Mouse (Mus musculus) 3T3-L1 (cell line): Measurements from ENCODE around the gene Hist1h3a.
"Not testable (repeated sequence)": the region's sequence is repeated elsewhere in the genome, so short reads cannot be mapped to it uniquely, and the experiment has no call there.

Source experiments
- DNase-seq: peaks from one replicate; pipeline ENCODE4 v3.0.0-alpha.2; 2015; ENCODE audit warnings: low read depth, low spot score

Gene Hist1h3a

DNA sequence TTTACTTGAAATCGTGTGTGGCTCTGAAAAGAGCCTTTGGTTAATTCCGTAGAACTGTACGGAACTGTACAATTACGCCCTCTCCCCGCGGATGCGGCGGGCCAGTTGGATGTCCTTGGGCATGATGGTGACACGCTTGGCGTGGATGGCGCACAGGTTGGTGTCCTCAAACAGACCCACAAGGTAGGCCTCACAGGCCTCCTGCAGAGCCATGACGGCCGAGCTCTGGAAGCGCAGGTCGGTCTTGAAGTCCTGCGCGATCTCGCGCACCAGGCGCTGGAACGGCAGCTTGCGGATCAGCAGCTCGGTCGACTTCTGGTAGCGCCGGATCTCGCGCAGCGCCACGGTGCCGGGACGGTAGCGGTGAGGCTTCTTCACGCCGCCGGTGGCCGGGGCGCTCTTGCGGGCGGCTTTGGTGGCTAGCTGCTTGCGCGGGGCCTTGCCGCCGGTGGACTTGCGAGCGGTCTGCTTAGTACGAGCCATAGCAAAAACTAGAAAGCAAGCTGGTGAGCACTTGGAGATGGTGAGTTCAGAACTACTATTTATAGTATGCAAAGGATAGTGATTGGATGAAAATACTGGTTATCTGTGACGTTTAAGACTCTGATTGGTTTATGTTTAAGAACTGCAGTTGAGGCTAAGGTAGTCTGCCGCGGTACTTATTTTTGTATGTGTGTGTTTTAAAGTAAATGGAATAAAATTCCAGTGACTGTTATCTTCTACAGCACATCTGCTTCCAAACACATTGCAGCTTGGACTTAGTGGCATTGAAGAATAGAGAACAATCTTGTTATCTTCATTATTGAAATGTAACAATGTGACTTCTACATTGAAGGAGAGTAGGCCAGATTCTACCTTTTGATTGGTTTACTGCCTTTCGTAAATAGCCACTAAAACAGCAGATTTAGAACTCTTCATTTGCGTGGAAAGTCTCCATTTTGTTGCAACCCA is at the start of gene Hist1h3a:
Hist1h3a (minus strand) TSS at position 516 of the 951 bp plus-strand sequence.
- peak; percentile 85 for DNase-seq

GRCm38 (mm10) chr13:23806422-23807052 is 44.4 kb upstream of the Hist1h3a start, which contains the start of gene Slc17a2:
Gene Slc17a2, plus strand, starts transcription at chr13:23806993.
- no peak for DNase-seq

GRCm38 (mm10) chr13:23804532-23804931 is 42.3 kb upstream of the Hist1h3a start:
- DNase-seq, result no peak

GRCm38 (mm10) chr13:23799405-23799804 is 37.2 kb upstream of the Hist1h3a start:
- DNase-seq, result no peak

- peak; percentile 79 for DNase-seq
Measured at GRCm38 (mm10) chr13:23792520-23792919, 30.3 kb upstream of the Hist1h3a start.

DNA sequence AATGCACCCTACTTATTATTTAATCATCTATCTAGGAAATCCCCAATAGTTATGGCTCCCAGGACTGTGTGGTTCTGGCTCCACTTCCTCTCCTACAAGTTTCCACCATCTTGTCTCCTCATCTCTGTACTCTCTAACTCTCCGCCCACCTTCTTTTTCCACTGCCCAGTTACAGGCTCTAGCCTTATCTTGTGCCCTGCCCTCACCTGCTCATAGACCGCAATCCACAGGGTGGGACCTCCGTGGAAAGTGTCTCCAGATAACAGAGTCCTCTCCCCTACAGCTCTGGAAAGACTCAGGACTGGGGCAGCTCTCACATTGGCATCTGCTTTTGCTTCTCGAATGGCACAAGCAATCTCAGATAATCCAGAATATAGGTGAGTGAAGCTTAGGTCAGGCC is 16.8 kb upstream of the Hist1h3a start:
- DNase-seq, result no peak

GRCm38 (mm10) chr13:23778339-23778738 is 16.2 kb upstream of the Hist1h3a start:
- DNase-seq, result no peak

DNA sequence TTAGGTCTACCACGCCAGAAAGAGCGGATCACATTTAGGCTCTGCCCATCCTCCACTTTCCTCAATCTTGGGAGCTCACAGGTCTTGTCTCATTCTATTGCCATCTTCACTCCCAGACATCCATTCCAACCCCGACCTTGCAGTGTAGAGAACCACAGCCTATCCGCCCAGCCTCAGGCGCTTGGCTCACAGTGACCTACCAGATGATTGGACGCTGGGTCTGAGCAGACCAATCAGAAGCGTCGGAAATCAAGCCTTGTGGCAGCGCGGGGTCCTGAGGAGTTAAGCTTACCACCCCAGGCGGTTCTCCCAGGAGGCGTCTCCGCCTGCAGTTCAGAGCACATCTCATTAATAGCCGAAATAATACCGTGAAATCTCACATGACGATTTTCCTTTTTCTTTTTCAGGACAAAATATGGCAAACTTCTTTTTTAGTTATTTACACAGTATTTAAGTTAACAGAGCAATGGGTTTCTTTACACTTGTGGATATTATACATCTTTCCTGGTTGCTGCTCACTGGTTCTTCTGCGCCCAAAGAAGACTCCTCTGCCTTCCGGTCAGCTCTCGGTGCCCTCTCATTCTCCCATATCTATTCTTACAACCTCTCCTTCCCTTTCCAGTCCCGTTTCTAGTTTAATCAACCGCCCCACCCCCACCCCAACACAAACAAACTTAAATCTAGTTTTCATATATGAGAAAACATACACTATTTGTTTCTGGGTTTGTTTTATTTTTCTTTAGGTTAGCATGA is 10.6 kb upstream of the Hist1h3a start:
- no peak for DNase-seq

GRCm38 (mm10) chr13:23769613-23770012 is 7.4 kb upstream of the Hist1h3a start, which contains the start of gene Trim38:
Gene Trim38, plus strand, starts transcription at chr13:23769913.
- DNase-seq, result not testable (repeated sequence)

DNA sequence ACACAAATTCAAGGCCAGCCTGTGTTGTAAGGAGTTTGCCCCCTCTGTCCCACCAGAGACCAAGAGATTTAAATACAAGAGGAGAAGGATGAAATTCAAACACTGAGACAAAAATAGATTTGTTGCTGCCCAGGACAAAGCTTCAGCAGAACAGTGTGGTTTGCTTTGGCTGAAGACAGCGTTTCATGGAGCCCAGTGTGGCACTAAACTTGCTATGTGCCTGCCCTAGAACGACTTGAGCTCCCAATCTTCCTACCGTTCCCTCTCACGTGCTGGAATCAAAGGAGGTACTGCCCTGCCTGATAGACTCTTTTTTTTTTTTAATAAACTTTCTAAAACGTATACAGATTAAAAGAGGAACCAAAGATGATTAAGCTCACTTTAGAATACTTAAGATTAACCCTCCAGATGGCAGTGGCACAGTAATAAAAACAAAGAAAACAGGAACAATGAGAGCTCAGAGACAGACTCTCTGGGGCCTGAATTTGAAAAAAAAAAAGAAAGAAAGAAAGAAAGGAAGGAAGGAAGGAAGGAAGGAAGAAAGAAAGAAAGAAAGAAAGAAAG is 6.7 kb upstream of the Hist1h3a start:
- DNase-seq, result no peak

- DNase-seq, result no peak
Measured at GRCm38 (mm10) chr13:23766772-23767171, 4.6 kb upstream of the Hist1h3a start.

DNA sequence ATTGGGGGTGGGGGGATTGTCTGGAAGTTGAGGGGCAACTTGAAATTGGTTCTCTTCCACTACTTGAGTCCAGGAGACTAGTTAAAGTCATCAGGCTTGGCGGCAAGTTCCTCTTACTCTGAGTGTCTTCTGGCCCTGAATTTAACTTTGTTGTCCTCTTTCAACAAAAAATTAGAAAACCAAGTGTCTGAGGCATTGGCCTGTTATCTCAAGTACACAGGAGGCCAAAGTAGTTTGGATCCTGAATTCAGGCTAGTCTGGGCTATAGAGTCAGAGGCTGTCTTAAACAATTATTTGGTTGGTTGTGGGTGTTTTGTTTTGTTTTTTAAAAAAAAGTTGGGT is 3.0 kb upstream of the Hist1h3a start:
- DNase-seq, result no peak

- DNase-seq, result no peak
Measured at GRCm38 (mm10) chr13:23764324-23765171, 2.4 kb upstream of the Hist1h3a start.

DNA sequence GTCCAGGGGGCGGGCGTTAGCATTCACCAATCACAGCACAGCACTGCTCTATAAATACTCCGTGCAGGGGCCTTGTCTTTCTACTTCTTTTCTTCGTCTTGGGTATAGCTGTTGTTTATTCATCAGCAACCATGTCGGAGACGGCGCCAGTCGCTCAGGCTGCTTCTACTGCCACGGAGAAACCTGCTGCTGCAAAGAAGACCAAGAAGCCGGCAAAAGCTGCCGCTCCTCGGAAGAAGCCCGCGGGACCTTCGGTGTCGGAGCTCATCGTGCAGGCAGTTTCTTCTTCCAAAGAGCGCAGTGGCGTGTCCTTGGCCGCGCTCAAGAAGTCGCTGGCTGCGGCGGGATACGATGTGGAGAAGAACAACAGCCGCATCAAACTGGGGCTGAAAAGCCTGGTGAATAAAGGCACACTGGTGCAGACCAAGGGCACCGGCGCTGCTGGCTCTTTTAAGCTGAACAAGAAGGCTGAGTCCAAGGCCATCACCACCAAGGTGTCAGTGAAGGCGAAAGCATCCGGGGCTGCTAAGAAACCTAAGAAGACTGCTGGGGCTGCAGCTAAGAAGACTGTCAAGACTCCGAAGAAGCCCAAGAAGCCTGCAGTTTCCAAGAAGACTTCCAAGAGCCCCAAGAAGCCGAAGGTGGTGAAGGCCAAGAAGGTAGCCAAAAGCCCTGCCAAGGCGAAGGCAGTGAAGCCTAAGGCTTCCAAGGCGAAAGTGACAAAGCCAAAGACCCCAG is 1.6 kb upstream of the Hist1h3a start, which contains the start of gene Hist1h1a:
Hist1h1a (plus strand) TSS at position 81 of the 738 bp plus-strand sequence.
- DNase-seq, result peak; percentile 59

DNA sequence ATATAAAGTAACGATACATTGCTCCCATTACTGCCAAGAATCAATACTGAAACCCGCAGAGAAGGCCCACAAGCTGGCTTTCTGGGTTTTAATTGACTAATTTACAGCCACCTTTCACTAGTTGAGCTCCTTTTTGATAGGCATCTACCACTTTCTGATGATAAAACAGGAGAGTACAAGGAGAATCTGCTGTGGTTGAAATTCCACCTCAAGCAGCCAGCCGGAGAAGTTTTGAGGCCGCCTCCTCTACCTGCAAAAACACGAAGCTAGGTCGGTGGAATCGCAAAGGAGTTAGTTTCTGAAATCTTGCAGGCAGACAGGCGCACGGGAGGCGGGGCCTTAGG is 1.0 kb upstream of the Hist1h3a start:
- DNase-seq, result no peak

DNA sequence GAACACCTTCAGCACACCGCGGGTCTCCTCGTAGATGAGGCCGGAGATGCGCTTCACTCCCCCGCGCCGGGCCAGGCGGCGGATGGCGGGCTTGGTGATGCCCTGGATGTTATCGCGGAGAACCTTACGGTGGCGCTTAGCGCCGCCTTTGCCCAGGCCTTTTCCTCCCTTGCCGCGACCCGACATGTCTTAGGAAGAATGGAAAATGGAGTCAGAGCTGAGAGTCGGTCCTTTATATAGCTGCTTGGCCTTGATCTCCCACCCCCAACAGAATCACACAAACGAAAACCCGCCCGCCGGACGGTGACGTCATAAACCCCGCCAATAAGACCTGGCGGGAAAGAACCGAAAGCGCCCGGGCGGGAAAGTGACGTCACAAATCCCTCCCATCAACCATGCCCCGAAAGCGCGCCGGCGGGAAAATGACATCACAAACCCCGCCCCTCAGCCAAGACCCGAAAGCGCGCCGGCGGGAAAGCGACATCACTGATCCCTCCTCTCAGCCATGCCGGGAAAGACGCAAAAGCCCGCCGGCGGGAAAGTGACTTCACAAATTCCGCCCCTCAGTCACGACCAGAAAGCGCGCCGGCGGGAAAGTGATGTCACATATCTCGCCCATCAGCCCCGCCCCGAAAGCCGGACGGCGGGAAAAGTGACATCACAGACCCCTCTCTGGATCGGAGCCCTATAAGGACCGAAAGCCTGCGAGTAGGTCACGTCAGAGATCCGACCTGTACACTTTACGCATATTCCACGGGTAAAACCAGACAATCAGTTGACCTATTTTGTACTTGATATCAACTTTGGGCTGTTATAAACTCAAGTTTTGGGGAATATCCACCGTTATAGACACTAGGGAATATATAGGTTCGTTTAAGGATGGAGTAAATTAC is 968 bp downstream of the Hist1h3a start, which contains the start of gene Hist1h4a:
Hist1h4a (minus strand) TSS at position 259 of the 893 bp plus-strand sequence.
- peak; percentile 95 for DNase-seq

GRCm38 (mm10) chr13:23760240-23760971 is 1.8 kb downstream of the Hist1h3a start:
- peak; percentile 81 for DNase-seq

- DNase-seq, result no peak
Measured at GRCm38 (mm10) chr13:23759916-23760239, 2.3 kb downstream of the Hist1h3a start.
